Mouse (Mus musculus): Measurements from ENCODE around the gene Babam2.

DNA sequence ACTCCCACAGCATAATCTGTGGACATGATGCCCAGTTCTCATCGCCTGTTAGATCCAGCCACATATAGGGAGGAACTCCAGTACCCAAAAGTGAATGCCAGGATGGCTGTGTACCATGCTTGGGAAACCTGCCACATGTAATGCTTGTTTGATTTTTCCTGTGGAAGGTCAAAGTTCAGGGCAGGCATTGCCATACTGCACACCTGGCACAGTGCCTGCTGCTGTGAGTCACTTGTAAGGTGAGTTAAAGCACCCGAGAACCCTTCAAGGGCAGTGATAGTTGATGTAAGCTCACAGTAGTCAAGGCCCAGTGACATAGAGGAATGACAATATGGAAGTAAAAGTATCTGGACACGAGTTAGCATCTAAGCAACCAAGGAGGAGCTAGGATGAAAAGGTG, 126.2 kb downstream of the Babam2 start:
- TF ChIP-seq POLR2AphosphoS2 (IDR thresholded peaks at IDR 0.05; ENCODE audit: insufficient read length, low read depth), result no peak
- TF ChIP-seq POLR2A (IDR thresholded peaks at IDR 0.05; ENCODE audit: insufficient read length, low read depth), result no peak
- no peak for TF ChIP-seq MYOD1 (IDR thresholded peaks at IDR 0.05; ENCODE audit: control insufficient read depth in 1 of 3, insufficient read length in 2 of 3, low read depth in 2 of 3)
- no peak for TF ChIP-seq CEBPB (IDR thresholded peaks at IDR 0.05; ENCODE audit: insufficient read depth, poor library complexity, severe bottlenecking)
- no peak for TF ChIP-seq MAX (IDR thresholded peaks at IDR 0.05; ENCODE audit: low read depth)
- TF ChIP-seq MYOG (IDR thresholded peaks at IDR 0.05; ENCODE audit: control insufficient read depth in 1 of 3, insufficient read depth in 1 of 3, insufficient read length in 2 of 3, low read depth in 2 of 3), result no peak
- no peak for TF ChIP-seq USF1 (IDR thresholded peaks at IDR 0.05; ENCODE audit: low read depth)
- TF ChIP-seq TCF3 (IDR thresholded peaks at IDR 0.05; ENCODE audit: insufficient read length, low read depth), result no peak
